Mouse (Mus musculus) kidney, adult 2 months (tissue): ENCODE results near the gene Ntm.

Experiments
- CTCF ChIP-seq: fragments of 200-500 bp; conservative IDR thresholded peaks from 2 replicates; pipeline ENCODE4 v1.5.1; 2011; ENCODE audit warnings: low read depth, mild to moderate bottlenecking, control low read depth, low read length, moderate library complexity, mixed read lengths; ENCODE audit not compliant: insufficient read depth, insufficient read length
- POLR2A ChIP-seq: fragments of 200-500 bp; IDR thresholded peaks from one replicate; pipeline ENCODE4 v1.6.1; 2011; ENCODE audit warnings: low read depth, low read length, control low read depth

GRCm38 (mm10) chr9:29694151-29694550, 268.8 kb downstream of the Ntm start:
- TF ChIP-seq POLR2A (no peak), CTCF (no peak)
